Mouse (Mus musculus): ENCODE measurements around the gene Supt6. TPM values are rescaled to one million over a fixed set of nuclear protein-coding genes. Genes with fewer than 3 reads are reported as not detected.

The Supt6 gene
- total and polyA plus RNA-seq, 3 experiments = 39.6 to 93.2 (median 59.8) TPM

DNA sequence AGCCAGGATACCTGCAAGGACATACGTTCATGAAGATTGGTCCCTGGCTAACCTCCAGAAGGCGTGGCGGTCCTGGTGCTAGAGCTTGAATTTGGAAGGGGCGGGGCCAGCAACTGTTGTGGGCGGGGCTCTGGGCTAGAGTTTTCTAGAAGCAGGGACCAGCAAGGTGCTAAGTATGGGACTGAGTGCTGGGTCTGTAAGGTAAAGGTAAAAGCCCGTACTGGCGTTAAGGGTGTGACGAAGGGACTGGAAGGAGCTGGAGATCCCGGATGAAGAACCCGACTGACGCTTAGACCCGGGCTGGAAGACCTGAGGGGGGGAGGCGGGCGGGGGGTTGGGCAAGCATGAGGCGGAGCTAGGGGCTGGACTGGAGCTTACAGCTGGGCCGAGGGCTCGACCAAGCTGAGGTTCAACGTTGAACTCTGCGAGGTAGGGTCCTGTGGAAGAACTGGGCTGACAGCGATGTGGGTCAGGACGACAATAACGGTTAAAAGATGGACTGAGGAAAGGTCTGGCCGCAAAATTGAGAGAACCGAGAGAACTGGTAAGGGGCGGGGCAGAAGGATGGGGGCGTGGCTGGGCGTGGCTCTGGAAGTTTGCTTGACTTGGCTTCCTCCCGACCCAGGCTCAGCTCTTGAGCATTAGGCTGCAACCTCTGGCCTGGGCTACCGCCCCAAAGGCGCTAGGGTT is 51.2 kb downstream of the Supt6 start:
- H3K36me3 ChIP-seq (ENCODE audit: control insufficient read depth in 1 of 2, insufficient read depth in 2 of 2, low read length in 2 of 2) = peaks cover 0 to 3% of the 10 kb centered on the region in 2 experiments; a peak in 2 of 4 replicates

DNA sequence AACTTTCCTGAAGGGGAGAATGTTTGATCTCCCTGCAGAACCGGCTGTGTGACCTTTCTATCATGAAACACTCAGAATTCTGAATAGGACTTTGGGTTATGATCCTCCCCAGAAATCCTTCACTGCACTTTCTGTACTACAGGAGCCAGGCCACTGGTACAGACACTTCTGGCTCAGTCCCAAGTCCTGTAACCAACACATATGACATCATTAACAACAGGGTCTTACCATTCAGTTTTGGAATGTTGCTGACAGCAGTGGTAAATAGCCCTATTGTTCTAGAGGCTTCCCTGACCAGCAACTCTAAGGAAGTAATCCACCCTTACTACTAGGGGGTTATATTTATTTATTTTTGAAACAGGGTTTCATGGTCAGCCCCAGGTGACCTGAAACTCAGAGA is 52.7 kb downstream of the Supt6 start, which contains the start of gene Proca1:
TSS of gene Proca1 (plus strand) at position 280 of the 400 bp plus-strand sequence.
- H3K27me3 ChIP-seq (ENCODE audit: control insufficient read depth in 1 of 2, insufficient read depth in 2 of 2, low read length in 2 of 2) = peaks cover 0 to 6% of the 10 kb centered on the region in 2 experiments; a peak in 1 of 4 replicates

More for the DNA sequence above, 51.2 kb downstream of the Supt6 start:
- Histone ChIP-seq H3K4me3 (ENCODE audit: control insufficient read depth in 1 of 2, insufficient read depth in 1 of 2, low read depth in 2 of 2, low read length in 2 of 2) (peak overlapping the region; percentile 88 to 100), H3K4me1 (ENCODE audit: control insufficient read depth in 1 of 2, insufficient read depth in 2 of 2, low read length in 2 of 2) (peaks cover 0 to 16% of the 10 kb centered on the region in 2 experiments; a peak in 3 of 4 replicates), H3K27ac (ENCODE audit: control insufficient read depth, low read depth, low read length) (no peak overlapping the region), H3K9me3 (replicated peaks; ENCODE audit: insufficient read depth, low read length) (no peaks in the 10 kb centered on the region), H3K9ac (ENCODE audit: control insufficient read depth, low read depth, low read length, poor library complexity, severe bottlenecking) (peak overlapping the region; percentile 62), H3K79me2 (ENCODE audit: control insufficient read depth, insufficient read depth, low read length, poor library complexity) (no peaks in the 10 kb centered on the region), H3K27me3 (ENCODE audit: control insufficient read depth in 1 of 2, insufficient read depth in 2 of 2, low read length in 2 of 2) (no peaks in the 10 kb centered on the region)
- TF ChIP-seq RAD21 (IDR thresholded peaks at IDR 0.05; ENCODE audit: low read depth, low read length) = no peak
- peak; percentile 62; the same call in 1 of the 2 replicates for TF ChIP-seq MAZ (IDR thresholded peaks at IDR 0.05; ENCODE audit: low read depth, low read length)
- peak; percentile 36; the same call in 1 of the 2 replicates for TF ChIP-seq ZMIZ1 (IDR thresholded peaks at IDR 0.05; ENCODE audit: low read depth, low read length)
- no peak for TF ChIP-seq MYB (IDR thresholded peaks at IDR 0.05; ENCODE audit: low read depth, low read length)
- 0 out of 2 replicates have a peak, but pooled peaks have one; percentile 10 for TF ChIP-seq USF1 (IDR thresholded peaks at IDR 0.05; ENCODE audit: low read depth, low read length)
- peak; percentile 25 for TF ChIP-seq CHD2 (IDR thresholded peaks at IDR 0.05; ENCODE audit: low read length)
- no peak for TF ChIP-seq TBP (IDR thresholded peaks at IDR 0.05; ENCODE audit: low read depth, low read length)
- no peak for TF ChIP-seq TCF12 (IDR thresholded peaks at IDR 0.05; ENCODE audit: low read depth, low read length)
- no peak for TF ChIP-seq RCOR1 (IDR thresholded peaks at IDR 0.05; ENCODE audit: low read depth, low read length)
- no peak for TF ChIP-seq MYC (IDR thresholded peaks at IDR 0.05; ENCODE audit: low read depth, low read length)
- TF ChIP-seq HCFC1 (IDR thresholded peaks at IDR 0.05; ENCODE audit: low read depth, low read length) = peak; percentile 40; the same call in 1 of the 2 replicates
- peak; percentile 42 to 54; a peak in 1 of 4 replicates for TF ChIP-seq POLR2A (IDR thresholded peaks at IDR 0.05; ENCODE audit: control insufficient read depth in 1 of 2, insufficient read depth in 1 of 2, low read depth in 1 of 2, low read length in 2 of 2, poor library complexity in 1 of 2)
- no peak for TF ChIP-seq MEF2A (IDR thresholded peaks at IDR 0.05; ENCODE audit: extremely low read depth, insufficient replicate concordance, low read depth, low read length, poor library complexity, severe bottlenecking)
- TF ChIP-seq SMC3 (IDR thresholded peaks at IDR 0.05; ENCODE audit: low read depth, low read length) = no peak
- TF ChIP-seq ETS1 (IDR thresholded peaks at IDR 0.05; ENCODE audit: low read depth, low read length) = no peak
- no peak for TF ChIP-seq ZKSCAN1 (IDR thresholded peaks at IDR 0.05; ENCODE audit: low read depth, low read length)
- TF ChIP-seq ELF1 (IDR thresholded peaks at IDR 0.05; ENCODE audit: low read depth, low read length) = no peak
- TF ChIP-seq MXI1 (IDR thresholded peaks at IDR 0.05; ENCODE audit: low read depth, low read length) = 0 out of 2 replicates have a peak, but pooled peaks have one; percentile 5
- peak; percentile 93 for DNase-seq (ENCODE audit: low read depth, low spot score)

More for the DNA sequence above, 52.7 kb downstream of the Supt6 start, which contains the start of gene Proca1:
- H3K27ac ChIP-seq (ENCODE audit: control insufficient read depth, low read depth, low read length) = no peak within 1 kb of the TSS
- peak within 1 kb of the TSS in 1 of 2 experiments; percentile 100; a peak in 2 of 4 replicates for H3K4me3 ChIP-seq (ENCODE audit: control insufficient read depth in 1 of 2, insufficient read depth in 1 of 2, low read depth in 2 of 2, low read length in 2 of 2)
- TF ChIP-seq USF1 (IDR thresholded peaks at IDR 0.05; ENCODE audit: low read depth, low read length) = no peak
- TF ChIP-seq MXI1 (IDR thresholded peaks at IDR 0.05; ENCODE audit: low read depth, low read length) = no peak
- TF ChIP-seq POLR2A (IDR thresholded peaks at IDR 0.05; ENCODE audit: control insufficient read depth in 1 of 2, insufficient read depth in 1 of 2, low read depth in 1 of 2, low read length in 2 of 2, poor library complexity in 1 of 2) = no peak
- TF ChIP-seq KAT2A (conservative IDR thresholded peaks at IDR 0.05; ENCODE audit: low read depth, low read length) = no peak
- no peak for TF ChIP-seq TBP (IDR thresholded peaks at IDR 0.05; ENCODE audit: low read depth, low read length)
- no peak for TF ChIP-seq CTCF (IDR thresholded peaks at IDR 0.05 in 2 of 3, conservative IDR thresholded peaks at IDR 0.05 in 1 of 3; ENCODE audit: control insufficient read depth in 1 of 3, insufficient read depth in 1 of 3, low read depth in 2 of 3, low read length in 3 of 3, poor library complexity in 1 of 3, severe bottlenecking in 1 of 3)
- TF ChIP-seq GATA1 (IDR thresholded peaks at IDR 0.05; ENCODE audit: low read depth, low read length) = no peak
- no peak within 1 kb of the TSS for H3K9ac ChIP-seq (ENCODE audit: control insufficient read depth, low read depth, low read length, poor library complexity, severe bottlenecking)
- H3K9me3 ChIP-seq (replicated peaks; ENCODE audit: insufficient read depth, low read length) = no peaks in the 10 kb centered on the region
- H3K79me2 ChIP-seq (ENCODE audit: control insufficient read depth, insufficient read depth, low read length, poor library complexity) = peaks cover 7% of the 10 kb centered on the region; the same call in 1 of the 2 replicates
- peaks cover 0 to 4% of the 10 kb centered on the region in 2 experiments; a peak in 2 of 4 replicates for H3K36me3 ChIP-seq (ENCODE audit: control insufficient read depth in 1 of 2, insufficient read depth in 2 of 2, low read length in 2 of 2)
- DNase-seq (ENCODE audit: low read depth, low spot score) = no peak
- H3K4me1 ChIP-seq (ENCODE audit: control insufficient read depth in 1 of 2, insufficient read depth in 2 of 2, low read length in 2 of 2) = peaks cover 0 to 18% of the 10 kb centered on the region in 2 experiments; a peak in 3 of 4 replicates
